Mouse (Mus musculus) testis, adult 2 months (tissue): Measurements from ENCODE around the gene 3110021N24Rik.

Experiments used
- CTCF ChIP-seq: fragments of 200-500 bp; IDR thresholded peaks from 2 replicates; pipeline ENCODE4 v1.5.1; 2012; ENCODE audit warnings: low read depth, mild to moderate bottlenecking, inconsistent platforms, low read length, moderate library complexity; ENCODE audit not compliant: control insufficient read depth, insufficient read depth, insufficient replicate concordance
- POLR2A ChIP-seq: fragments of 200-500 bp; IDR thresholded peaks from 2 replicates; pipeline ENCODE4 v1.6.1; 2012; ENCODE audit warnings: low read depth, mild to moderate bottlenecking, inconsistent platforms, low read length, moderate library complexity; ENCODE audit not compliant: control insufficient read depth

GRCm38 (mm10) chr4:108782421-108783085 lies 63.1 kb downstream of the 3110021N24Rik start:
- no peak for TF ChIP-seq CTCF
- TF ChIP-seq POLR2A = no peak
